Mouse (Mus musculus) lung, adult 2 months (tissue): ENCODE results near the gene Tmem185b.

ENCODE experiments used
- CTCF ChIP-seq: fragments of 200-500 bp; IDR thresholded peaks from 2 replicates; pipeline ENCODE4 v1.5.1; 2011; ENCODE audit warnings: mild to moderate bottlenecking, low read length, control low read depth; ENCODE audit not compliant: insufficient read depth
- POLR2A ChIP-seq: fragments of 200-500 bp; IDR thresholded peaks from 2 replicates; pipeline ENCODE4 v1.6.1; 2011; ENCODE audit warnings: low read depth, mild to moderate bottlenecking, control low read depth, low read length, borderline replicate concordance; ENCODE audit errors: extremely low read depth

- TF ChIP-seq CTCF (no peak), POLR2A (no peak)
These were observed 17.4 kb downstream of the Tmem185b start for GRCm38 (mm10) chr1:119543316-119543715.
